Mouse (Mus musculus): ENCODE measurements at regions not wholly inside any gene's neighbourhood (a gene's known extent, or its start where the extent isn't known, plus 50 kb on each side); places are given as distances from the start of the nearest gene placed in this dataset.
A peak's percentile ranks its signal among the peaks of the same experiment; 100 is the strongest.

- no peak for DNase-seq (ENCODE audit: low spot score in 2 of 2)
Observed at GRCm38 (mm10) chr4:33594997-33595657, 285.0 kb downstream of the Rngtt start.

GRCm38 (mm10) chr4:33595763-33596162, 285.7 kb downstream of the Rngtt start:
- no peak for DNase-seq (ENCODE audit: low spot score in 2 of 2)

- no peak for DNase-seq (ENCODE audit: low spot score in 2 of 2)
Observed at GRCm38 (mm10) chr4:33599966-33600365, 289.9 kb downstream of the Rngtt start.

- DNase-seq (ENCODE audit: low spot score in 2 of 2), result no peak
Observed at GRCm38 (mm10) chr4:33600805-33601204, 290.7 kb downstream of the Rngtt start.

- no peak for DNase-seq (ENCODE audit: low spot score in 2 of 2)
Observed at GRCm38 (mm10) chr4:33604636-33605035, 294.5 kb downstream of the Rngtt start.

GRCm38 (mm10) chr4:33639821-33640575, 284.4 kb upstream of the Cnr1 start:
- DNase-seq (ENCODE audit: low spot score in 2 of 2), result peak; percentile 21 to 28

GRCm38 (mm10) chr4:33640576-33641255, 283.7 kb upstream of the Cnr1 start:
- no peak for DNase-seq (ENCODE audit: low spot score in 2 of 2)

GRCm38 (mm10) chr4:33641883-33642282, 282.5 kb upstream of the Cnr1 start:
- no peak for DNase-seq (ENCODE audit: low spot score in 2 of 2)

- no peak for DNase-seq (ENCODE audit: low spot score in 2 of 2)
Observed at GRCm38 (mm10) chr4:33642526-33642925, 281.9 kb upstream of the Cnr1 start.

- no peak for DNase-seq (ENCODE audit: low spot score in 2 of 2)
Observed at GRCm38 (mm10) chr4:33645217-33645616, 279.2 kb upstream of the Cnr1 start.

- no peak for DNase-seq (ENCODE audit: low spot score in 2 of 2)
Observed at GRCm38 (mm10) chr4:33651292-33651691, 273.1 kb upstream of the Cnr1 start.

GRCm38 (mm10) chr4:33659766-33660165, 264.6 kb upstream of the Cnr1 start:
- DNase-seq (ENCODE audit: low spot score in 2 of 2), result no peak

GRCm38 (mm10) chr4:33660553-33660952, 263.8 kb upstream of the Cnr1 start:
- no peak for DNase-seq (ENCODE audit: low spot score in 2 of 2)

- DNase-seq (ENCODE audit: low spot score in 2 of 2), result no peak
Observed at GRCm38 (mm10) chr4:33661862-33662261, 262.5 kb upstream of the Cnr1 start.

- DNase-seq (ENCODE audit: low spot score in 2 of 2), result peak in 1 of 2 experiments; percentile 27
Observed at GRCm38 (mm10) chr4:33662965-33663364, 261.4 kb upstream of the Cnr1 start.

- DNase-seq (ENCODE audit: low spot score in 2 of 2), result peak in 1 of 2 experiments; percentile 34
Observed at GRCm38 (mm10) chr4:33663616-33664473, 260.5 kb upstream of the Cnr1 start.

- DNase-seq (ENCODE audit: low spot score in 2 of 2), result no peak
Observed at GRCm38 (mm10) chr4:33664474-33664822, 259.9 kb upstream of the Cnr1 start.

GRCm38 (mm10) chr4:33665250-33665873, 259.0 kb upstream of the Cnr1 start:
- no peak for DNase-seq (ENCODE audit: low spot score in 2 of 2)

GRCm38 (mm10) chr4:33668431-33668830, 256.0 kb upstream of the Cnr1 start:
- no peak for DNase-seq (ENCODE audit: low spot score in 2 of 2)

- no peak for DNase-seq (ENCODE audit: low spot score in 2 of 2)
Observed at GRCm38 (mm10) chr4:33675044-33675443, 249.3 kb upstream of the Cnr1 start.

- DNase-seq (ENCODE audit: low spot score in 2 of 2), result no peak
Observed at GRCm38 (mm10) chr4:33679351-33679750, 245.0 kb upstream of the Cnr1 start.

Measured in layer of hippocampus, postnatal 14 days (tissue).